Mouse (Mus musculus) liver, postnatal 0 days (tissue): ENCODE data around the gene Mrps12.

Experiments used
- CTCF ChIP-seq: sonication (generic); IDR thresholded peaks from 2 replicates; pipeline ENCODE4 v1.5.1; 2016; ENCODE audit warnings: antibody characterized with exemption, low read depth
- EP300 ChIP-seq: IDR thresholded peaks from 2 replicates; pipeline ENCODE4 v1.6.1; 2016; ENCODE audit warnings: antibody characterized with exemption, low read depth, mild to moderate bottlenecking

DNA sequence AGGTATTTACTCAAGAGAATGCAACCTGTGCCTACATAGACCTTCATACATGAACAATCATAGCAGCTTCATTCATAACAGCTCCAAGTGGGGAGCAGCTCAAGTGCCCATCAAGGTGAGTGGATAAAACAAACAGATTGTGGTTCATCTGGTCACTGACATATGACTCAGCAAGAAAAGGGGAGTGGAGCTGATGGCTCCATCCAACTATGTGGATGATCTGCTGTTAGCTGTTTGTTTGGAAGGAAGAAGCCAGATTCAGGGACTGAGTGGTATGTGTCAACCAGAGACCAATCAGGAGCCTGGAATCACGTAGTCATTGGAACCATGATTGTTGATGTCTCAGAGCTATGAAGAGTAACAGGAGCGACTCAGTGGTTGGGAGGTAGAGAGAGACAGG, 17.0 kb downstream of the Mrps12 start:
- TF ChIP-seq CTCF (no peak), EP300 (no peak)
